Mouse (Mus musculus): ENCODE measurements around the gene Rbm24. TPM values are rescaled to one million over a fixed set of nuclear protein-coding genes. Genes with fewer than 3 reads are reported as not detected.

The Rbm24 gene
- polyA plus RNA-seq, 1 experiment from 2014 or later, result 141 TPM

DNA sequence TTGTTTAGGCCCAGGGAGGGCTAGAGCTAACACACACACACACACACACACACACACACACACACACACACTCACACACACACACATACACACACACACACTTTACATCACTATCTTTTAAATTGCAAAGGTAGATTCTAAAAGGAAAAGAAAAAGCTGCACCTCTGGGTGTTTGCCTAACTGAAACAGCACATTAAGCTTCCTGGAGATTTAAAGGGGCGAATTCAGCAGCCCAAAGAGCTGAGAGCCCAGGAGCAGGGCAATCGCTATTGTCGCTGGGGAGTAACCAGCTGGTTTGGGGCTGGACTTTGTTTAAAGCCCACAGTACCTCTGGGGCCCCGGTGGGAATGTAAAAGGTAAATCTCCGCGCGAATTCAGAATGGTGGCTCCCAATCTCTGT is 1.4 kb downstream of the Rbm24 start:
- ATAC-seq (ENCODE audit: insufficient number of reproducible peaks, insufficient read depth, low FRiP score, low read depth), result no peak
- WGBS, result 6% methylated on average over 7 of the region's 7 CpGs
- Histone ChIP-seq H3K4me3 (ENCODE audit: control insufficient read depth in 1 of 2, insufficient read depth in 1 of 2, low read depth in 1 of 2, low read length in 2 of 2) (peak overlapping the region; percentile 62 to 80), H3K9ac (ENCODE audit: low read length) (peak overlapping the region; percentile 100), H3K27me3 (ENCODE audit: control insufficient read depth, insufficient read depth, low read length) (peaks cover 3% of the 10 kb centered on the region; the same call in 1 of the 2 replicates), H3K4me1 (ENCODE audit: control insufficient read depth in 2 of 2, insufficient read depth in 2 of 2, low read length in 2 of 2) (peaks cover 0 to 8% of the 10 kb centered on the region in 2 experiments; a peak in 2 of 4 replicates), H3K4me2 (ENCODE audit: low read length) (peak overlapping the region; percentile 74), H3K9me3 (ENCODE audit: control insufficient read depth, low read length) (no peaks in the 10 kb centered on the region), H3K36me3 (ENCODE audit: control insufficient read depth, insufficient read depth, low read length) (peaks cover 37% of the 10 kb centered on the region), H3K27ac (replicated peaks in 1 of 2; ENCODE audit: control insufficient read depth in 1 of 2, insufficient read depth in 1 of 2, low read depth in 2 of 2, low read length in 2 of 2) (peak overlapping the region; percentile 97 to 99)

DNA sequence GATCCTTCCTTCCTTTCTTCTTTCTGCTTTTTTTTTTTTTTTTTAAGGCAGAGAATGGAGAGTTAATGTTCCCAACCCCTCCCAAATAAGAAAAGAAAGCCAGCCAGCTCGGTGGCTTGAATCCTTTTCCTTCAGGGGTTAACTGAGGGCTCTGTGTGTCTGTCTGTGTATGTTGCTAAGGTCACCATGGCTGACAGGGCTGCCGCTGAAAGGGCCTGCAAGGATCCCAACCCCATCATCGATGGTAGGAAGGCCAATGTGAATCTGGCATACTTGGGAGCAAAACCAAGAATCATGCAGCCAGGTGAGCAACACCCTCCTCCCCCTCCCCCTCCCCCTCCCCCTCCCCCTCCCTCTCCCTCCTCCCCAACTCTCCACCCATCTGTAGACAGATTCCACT is 1.9 kb downstream of the Rbm24 start:
- H3K27me3 ChIP-seq (ENCODE audit: control insufficient read depth, insufficient read depth, low read length), result peaks cover 3% of the 10 kb centered on the region; the same call in 1 of the 2 replicates
- 5% methylated on average over 3 of the region's 3 CpGs for WGBS
- H3K9ac ChIP-seq (ENCODE audit: low read length), result peak overlapping the region; percentile 100
- peaks cover under 1 to 11% of the 10 kb centered on the region in 2 experiments; a peak in 3 of 4 replicates for H3K4me1 ChIP-seq (ENCODE audit: control insufficient read depth in 2 of 2, insufficient read depth in 2 of 2, low read length in 2 of 2)
- no peak for ATAC-seq (ENCODE audit: insufficient number of reproducible peaks, insufficient read depth, low FRiP score, low read depth)
- H3K27ac ChIP-seq (replicated peaks in 1 of 2; ENCODE audit: control insufficient read depth in 1 of 2, insufficient read depth in 1 of 2, low read depth in 2 of 2, low read length in 2 of 2), result peak overlapping the region; percentile 97 to 99
- H3K4me2 ChIP-seq (ENCODE audit: low read length), result peak overlapping the region; percentile 74
- no peaks in the 10 kb centered on the region for H3K9me3 ChIP-seq (ENCODE audit: control insufficient read depth, low read length)
- H3K36me3 ChIP-seq (ENCODE audit: control insufficient read depth, insufficient read depth, low read length), result peaks cover 42% of the 10 kb centered on the region
- peak overlapping the region; percentile 62 to 80 for H3K4me3 ChIP-seq (ENCODE audit: control insufficient read depth in 1 of 2, insufficient read depth in 1 of 2, low read depth in 1 of 2, low read length in 2 of 2)

DNA sequence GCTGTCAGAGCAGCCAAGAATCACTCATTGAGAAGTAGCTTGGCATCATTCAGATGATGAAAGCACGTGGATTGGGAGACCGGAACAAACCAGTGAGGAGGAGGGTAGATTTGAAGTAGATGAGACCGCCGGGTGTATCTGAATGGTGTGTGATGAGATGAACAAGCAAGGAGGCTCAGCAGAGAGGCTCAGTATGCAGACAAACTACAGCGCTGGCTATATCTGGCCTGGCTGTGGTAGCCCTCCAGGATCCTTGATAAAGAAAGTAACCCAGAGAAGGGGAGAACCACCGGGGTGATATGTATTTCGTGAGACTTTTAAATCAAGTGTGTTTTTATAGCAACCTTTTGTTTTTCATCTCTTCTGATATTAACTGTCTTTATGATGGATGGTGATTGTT is 5.6 kb downstream of the Rbm24 start:
- ATAC-seq (ENCODE audit: insufficient number of reproducible peaks, insufficient read depth, low FRiP score, low read depth), result no peak
- Histone ChIP-seq H3K9ac (ENCODE audit: low read length) (peak overlapping the region; percentile 100), H3K36me3 (ENCODE audit: control insufficient read depth, insufficient read depth, low read length) (peaks cover 56% of the 10 kb centered on the region), H3K27ac (replicated peaks in 1 of 2; ENCODE audit: control insufficient read depth in 1 of 2, insufficient read depth in 1 of 2, low read depth in 2 of 2, low read length in 2 of 2) (peak overlapping the region; percentile 92 to 100), H3K4me2 (ENCODE audit: low read length) (peak overlapping the region; percentile 74), H3K27me3 (ENCODE audit: control insufficient read depth, insufficient read depth, low read length) (no peaks in the 10 kb centered on the region), H3K4me3 (ENCODE audit: control insufficient read depth in 1 of 2, insufficient read depth in 1 of 2, low read depth in 1 of 2, low read length in 2 of 2) (peak overlapping the region; percentile 32 to 80), H3K4me1 (ENCODE audit: control insufficient read depth in 2 of 2, insufficient read depth in 2 of 2, low read length in 2 of 2) (peaks cover 11 to 20% of the 10 kb centered on the region in 2 experiments), H3K9me3 (ENCODE audit: control insufficient read depth, low read length) (no peaks in the 10 kb centered on the region)
- 35% methylated on average over 7 of the region's 7 CpGs for WGBS

DNA sequence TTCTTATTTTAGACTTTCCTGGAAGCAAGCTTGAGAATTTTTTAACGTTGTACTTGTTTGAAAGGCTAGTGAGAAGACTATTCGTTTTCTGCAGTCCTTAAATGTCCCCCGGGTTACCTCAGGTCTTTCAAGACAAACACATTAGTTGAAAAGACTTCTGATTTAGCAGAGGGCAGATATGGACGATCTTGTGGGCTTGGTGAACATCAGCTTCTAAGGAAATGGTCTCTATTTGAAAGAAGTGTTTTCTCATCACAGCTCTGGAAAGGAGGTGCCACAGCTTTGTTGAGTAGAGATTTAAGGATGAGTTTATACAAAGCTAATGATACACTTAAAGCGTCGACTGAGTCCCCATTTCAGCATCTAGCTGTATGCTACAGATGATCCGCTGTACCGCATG is 6.1 kb downstream of the Rbm24 start:
- Histone ChIP-seq H3K4me1 (ENCODE audit: control insufficient read depth in 2 of 2, insufficient read depth in 2 of 2, low read length in 2 of 2) (peaks cover 16 to 26% of the 10 kb centered on the region in 2 experiments), H3K4me3 (ENCODE audit: control insufficient read depth in 1 of 2, insufficient read depth in 1 of 2, low read depth in 1 of 2, low read length in 2 of 2) (peak overlapping the region in 1 of 2 experiments; percentile 80; a peak in 3 of 4 replicates), H3K4me2 (ENCODE audit: low read length) (peak overlapping the region; percentile 74), H3K36me3 (ENCODE audit: control insufficient read depth, insufficient read depth, low read length) (peaks cover 61% of the 10 kb centered on the region), H3K9me3 (ENCODE audit: control insufficient read depth, low read length) (no peaks in the 10 kb centered on the region), H3K27ac (replicated peaks in 1 of 2; ENCODE audit: control insufficient read depth in 1 of 2, insufficient read depth in 1 of 2, low read depth in 2 of 2, low read length in 2 of 2) (peak overlapping the region; percentile 92 to 100), H3K9ac (ENCODE audit: low read length) (peak overlapping the region; percentile 100), H3K27me3 (ENCODE audit: control insufficient read depth, insufficient read depth, low read length) (no peaks in the 10 kb centered on the region)
- ATAC-seq (ENCODE audit: insufficient number of reproducible peaks, insufficient read depth, low FRiP score, low read depth), result no peak
- WGBS, result 48% methylated on average over 8 of the region's 8 CpGs

DNA sequence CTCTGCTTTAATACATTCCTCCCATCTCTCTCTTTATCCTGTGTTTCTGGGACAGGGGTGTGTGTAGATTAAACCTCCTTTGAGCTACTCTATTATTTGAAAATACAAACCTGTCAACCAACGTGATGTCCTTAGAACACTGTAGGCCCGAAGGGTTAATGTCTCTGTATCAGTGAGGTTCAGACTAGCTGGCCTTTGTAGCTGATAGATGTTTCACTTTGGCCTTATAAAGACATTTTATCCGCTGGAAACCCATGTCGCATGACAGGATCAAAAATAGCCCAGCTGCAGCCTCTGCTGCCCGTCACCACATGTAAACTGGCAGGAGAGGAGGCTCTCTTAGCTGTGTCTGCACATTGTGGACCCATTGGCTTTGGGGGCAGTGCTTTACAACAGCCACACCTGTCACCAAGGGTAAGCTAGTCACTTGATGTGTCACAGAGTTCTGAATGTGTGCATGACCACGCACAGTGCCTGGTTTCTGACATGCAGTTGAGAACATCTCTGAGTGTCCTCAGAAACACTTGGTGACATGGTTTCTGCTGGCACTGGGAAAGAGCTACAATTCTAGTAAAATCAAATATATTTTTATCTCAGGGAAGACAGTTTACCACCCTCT is 8.5 kb downstream of the Rbm24 start:
- Histone ChIP-seq H3K27me3 (ENCODE audit: control insufficient read depth, insufficient read depth, low read length) (no peaks in the 10 kb centered on the region), H3K4me2 (ENCODE audit: low read length) (peak overlapping the region; percentile 74), H3K4me1 (ENCODE audit: control insufficient read depth in 2 of 2, insufficient read depth in 2 of 2, low read length in 2 of 2) (peaks cover 20 to 30% of the 10 kb centered on the region in 2 experiments), H3K4me3 (ENCODE audit: control insufficient read depth in 1 of 2, insufficient read depth in 1 of 2, low read depth in 1 of 2, low read length in 2 of 2) (no peak overlapping the region), H3K36me3 (ENCODE audit: control insufficient read depth, insufficient read depth, low read length) (peaks cover 73% of the 10 kb centered on the region), H3K9ac (ENCODE audit: low read length) (peak overlapping the region; percentile 73), H3K27ac (replicated peaks in 1 of 2; ENCODE audit: control insufficient read depth in 1 of 2, insufficient read depth in 1 of 2, low read depth in 2 of 2, low read length in 2 of 2) (peak overlapping the region; percentile 99 to 100), H3K9me3 (ENCODE audit: control insufficient read depth, low read length) (no peaks in the 10 kb centered on the region)
- 32% methylated on average over 6 of the region's 6 CpGs for WGBS
- peak; percentile 92 for ATAC-seq (ENCODE audit: insufficient number of reproducible peaks, insufficient read depth, low FRiP score, low read depth)

DNA sequence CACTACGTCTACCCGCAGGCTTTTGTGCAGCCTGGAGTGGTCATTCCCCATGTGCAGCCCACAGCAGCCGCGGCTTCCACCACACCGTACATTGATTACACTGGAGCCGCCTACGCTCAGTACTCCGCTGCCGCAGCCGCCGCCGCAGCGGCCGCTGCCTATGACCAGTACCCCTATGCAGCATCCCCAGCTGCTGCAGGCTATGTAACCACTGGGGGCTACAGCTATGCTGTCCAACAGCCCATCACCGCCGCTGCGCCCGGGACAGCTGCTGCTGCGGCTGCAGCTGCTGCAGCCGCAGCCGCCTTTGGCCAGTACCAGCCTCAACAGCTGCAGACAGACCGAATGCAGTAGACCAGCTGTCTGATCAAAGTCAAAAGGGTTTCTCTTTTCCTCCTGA is 10.7 kb downstream of the Rbm24 start:
- no peak for ATAC-seq (ENCODE audit: insufficient number of reproducible peaks, insufficient read depth, low FRiP score, low read depth)
- H3K27me3 ChIP-seq (ENCODE audit: control insufficient read depth, insufficient read depth, low read length), result no peaks in the 10 kb centered on the region
- H3K4me2 ChIP-seq (ENCODE audit: low read length), result peak overlapping the region; percentile 31
- no peak overlapping the region for H3K4me3 ChIP-seq (ENCODE audit: control insufficient read depth in 1 of 2, insufficient read depth in 1 of 2, low read depth in 1 of 2, low read length in 2 of 2)
- peaks cover 22 to 35% of the 10 kb centered on the region in 2 experiments for H3K4me1 ChIP-seq (ENCODE audit: control insufficient read depth in 2 of 2, insufficient read depth in 2 of 2, low read length in 2 of 2)
- peak overlapping the region; percentile 92 to 100 for H3K27ac ChIP-seq (replicated peaks in 1 of 2; ENCODE audit: control insufficient read depth in 1 of 2, insufficient read depth in 1 of 2, low read depth in 2 of 2, low read length in 2 of 2)
- peak overlapping the region; percentile 69 for H3K9ac ChIP-seq (ENCODE audit: low read length)
- H3K36me3 ChIP-seq (ENCODE audit: control insufficient read depth, insufficient read depth, low read length), result peaks cover 52% of the 10 kb centered on the region
- 64% methylated on average over 22 of the region's 22 CpGs for WGBS
- no peaks in the 10 kb centered on the region for H3K9me3 ChIP-seq (ENCODE audit: control insufficient read depth, low read length)

DNA sequence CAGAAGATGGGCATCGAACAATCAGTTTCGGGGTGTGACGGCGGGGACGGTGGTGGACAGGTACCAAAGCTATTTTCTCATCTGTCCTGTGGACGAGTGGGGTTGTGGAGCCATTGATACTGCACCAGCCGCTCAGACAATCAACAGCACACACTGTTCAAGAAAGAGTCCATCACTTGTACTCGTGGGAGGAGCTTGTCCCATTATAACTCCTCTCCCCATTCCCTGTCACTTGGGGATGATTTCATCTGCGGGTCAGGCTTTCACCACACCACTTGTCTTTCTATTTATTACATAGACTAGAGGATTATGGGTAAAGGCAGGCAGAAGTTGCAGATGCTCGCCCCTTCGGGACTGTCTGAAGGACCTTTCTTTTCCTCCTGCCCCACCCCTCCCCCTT is 11.6 kb downstream of the Rbm24 start:
- Histone ChIP-seq H3K27ac (replicated peaks in 1 of 2; ENCODE audit: control insufficient read depth in 1 of 2, insufficient read depth in 1 of 2, low read depth in 2 of 2, low read length in 2 of 2) (peak overlapping the region; percentile 92 to 100), H3K36me3 (ENCODE audit: control insufficient read depth, insufficient read depth, low read length) (peaks cover 45% of the 10 kb centered on the region), H3K4me3 (ENCODE audit: control insufficient read depth in 1 of 2, insufficient read depth in 1 of 2, low read depth in 1 of 2, low read length in 2 of 2) (no peak overlapping the region), H3K27me3 (ENCODE audit: control insufficient read depth, insufficient read depth, low read length) (no peaks in the 10 kb centered on the region), H3K4me1 (ENCODE audit: control insufficient read depth in 2 of 2, insufficient read depth in 2 of 2, low read length in 2 of 2) (peaks cover 22 to 36% of the 10 kb centered on the region in 2 experiments), H3K4me2 (ENCODE audit: low read length) (no peak overlapping the region), H3K9me3 (ENCODE audit: control insufficient read depth, low read length) (no peaks in the 10 kb centered on the region), H3K9ac (ENCODE audit: low read length) (peak overlapping the region; percentile 69)
- 0 out of 2 replicates have a peak, but pooled peaks have one; percentile 13 for ATAC-seq (ENCODE audit: insufficient number of reproducible peaks, insufficient read depth, low FRiP score, low read depth)
- 51% methylated on average over 11 of the region's 11 CpGs for WGBS

Data from heart, embryonic 14.5 days (tissue).